Mouse (Mus musculus) CH12.LX (cell line): ENCODE measurements around the gene Lgi1. TPM values are rescaled to one million over a fixed set of nuclear protein-coding genes. Genes with fewer than 3 reads are reported as not detected.

Experiments used
- DNase-seq: peaks from one replicate; pipeline ENCODE4 v3.0.0-alpha.2; 2013; ENCODE audit errors: extremely low read depth
- H3K27ac ChIP-seq: 2 replicates; pipeline ENCODE4 v1.5.1; 2012; ENCODE audit warnings: low read depth, mild to moderate bottlenecking, control low read depth, moderate library complexity; ENCODE audit not compliant: insufficient read depth
- H3K27me3 ChIP-seq: replicated peaks from 2 replicates; pipeline ENCODE3; 2012; ENCODE audit warnings: inconsistent platforms
- H3K36me3 ChIP-seq, 2 experiments: replicated peaks in 1 of 2; 2 replicates each; pipeline versions ENCODE3 to v1.6.1; 2012; ENCODE audit warnings: inconsistent platforms in 1 of 2, low read length in 1 of 2, mild to moderate bottlenecking in 1 of 2, mixed read lengths in 1 of 2, moderate library complexity in 1 of 2; ENCODE audit not compliant: control insufficient read depth in 1 of 2, insufficient read depth in 1 of 2
- H3K4me1 ChIP-seq, 2 experiments: 2 replicates each; pipeline ENCODE4 v1.6.1; 2012; ENCODE audit warnings: inconsistent platforms in 1 of 2, moderate library complexity in 1 of 2; ENCODE audit not compliant: insufficient read depth in 2 of 2, control insufficient read depth in 1 of 2
- H3K4me2 ChIP-seq: 2 replicates; pipeline ENCODE4 v1.6.1; 2012; ENCODE audit warnings: low read depth, mild to moderate bottlenecking, control low read depth; ENCODE audit not compliant: poor library complexity, insufficient read depth, severe bottlenecking
- H3K4me3 ChIP-seq, 3 experiments: fragments of 150-350 bp in 1 of 3; sonication (generic) in 1 of 3; replicated peaks in 1 of 3; 2 replicates each; pipeline versions ENCODE3 to v1.5.1; 2011 to 2012; ENCODE audit warnings: low read depth in 2 of 3, low read length in 2 of 3, mild to moderate bottlenecking in 2 of 3, moderate library complexity in 2 of 3, control low read depth in 1 of 3, improper control_type of control experiment in 1 of 3, inconsistent platforms in 1 of 3, mixed read lengths in 1 of 3; ENCODE audit not compliant: poor library complexity in 1 of 3
- H3K79me2 ChIP-seq: replicated peaks from 2 replicates; pipeline ENCODE4 v1.6.1; 2012; ENCODE audit warnings: mild to moderate bottlenecking, moderate library complexity; ENCODE audit not compliant: control insufficient read depth, poor library complexity, insufficient read depth, severe bottlenecking; ENCODE audit errors: extremely low read depth
- H3K9ac ChIP-seq: 2 replicates; pipeline ENCODE4 v1.6.1; 2012; ENCODE audit warnings: low read depth, mild to moderate bottlenecking, control low read depth, moderate library complexity; ENCODE audit not compliant: insufficient read depth
- H3K9me3 ChIP-seq: replicated peaks from 2 replicates; pipeline ENCODE3; 2012; ENCODE audit warnings: low read length, inconsistent platforms, mixed read lengths
- BHLHE40 ChIP-seq: IDR thresholded peaks from 2 replicates; pipeline ENCODE4 v1.6.1; 2011; ENCODE audit warnings: mild to moderate bottlenecking, low read depth, low read length, improper control_type of control experiment
- CTCF ChIP-seq, 2 experiments: IDR thresholded peaks in 1 of 2; conservative IDR thresholded peaks in 1 of 2; 2 replicates each; pipeline ENCODE4 v1.5.1; 2011 to 2012; ENCODE audit warnings: low read depth in 2 of 2, low read length in 2 of 2, improper control_type of control experiment in 1 of 2, inconsistent platforms in 1 of 2, mild to moderate bottlenecking in 1 of 2, moderate library complexity in 1 of 2
- E2F4 ChIP-seq: IDR thresholded peaks from 2 replicates; pipeline ENCODE4 v1.6.1; 2011; ENCODE audit warnings: low read depth, low read length, improper control_type of control experiment; ENCODE audit not compliant: insufficient replicate concordance
- ELF1 ChIP-seq: IDR thresholded peaks from 2 replicates; pipeline ENCODE4 v1.6.1; 2014; ENCODE audit warnings: low read depth, mild to moderate bottlenecking, inconsistent platforms, low read length, improper control_type of control experiment
- HCFC1 ChIP-seq: IDR thresholded peaks from 2 replicates; pipeline ENCODE4 v1.6.1; 2012; ENCODE audit warnings: low read depth, mild to moderate bottlenecking, inconsistent platforms, low read length, improper control_type of control experiment
- IRF4 ChIP-seq: IDR thresholded peaks from 2 replicates; pipeline ENCODE4 v1.6.1; 2014; ENCODE audit warnings: low read depth, mild to moderate bottlenecking, inconsistent platforms, low read length, improper control_type of control experiment
- JUN ChIP-seq: IDR thresholded peaks from 2 replicates; pipeline ENCODE4 v1.6.1; 2011; ENCODE audit warnings: low read depth, mild to moderate bottlenecking, low read length, improper control_type of control experiment, moderate library complexity; ENCODE audit not compliant: insufficient read depth
- MAFK ChIP-seq: IDR thresholded peaks from 2 replicates; pipeline ENCODE4 v1.6.1; 2011; ENCODE audit warnings: low read length, improper control_type of control experiment; ENCODE audit not compliant: insufficient replicate concordance
- MAZ ChIP-seq: IDR thresholded peaks from 2 replicates; pipeline ENCODE4 v1.6.1; 2012; ENCODE audit warnings: low read depth, mild to moderate bottlenecking, inconsistent platforms, low read length, improper control_type of control experiment, moderate library complexity
- MXI1 ChIP-seq: IDR thresholded peaks from 2 replicates; pipeline ENCODE4 v1.6.1; 2011; ENCODE audit warnings: mild to moderate bottlenecking, low read depth, low read length, improper control_type of control experiment
- POLR2AphosphoS2 ChIP-seq: IDR thresholded peaks from 2 replicates; pipeline ENCODE4 v1.6.1; 2011; ENCODE audit warnings: low read depth, low read length, improper control_type of control experiment
- RAD21 ChIP-seq: IDR thresholded peaks from 2 replicates; pipeline ENCODE4 v1.6.1; 2011; ENCODE audit warnings: low read depth, mild to moderate bottlenecking, low read length, improper control_type of control experiment, moderate library complexity
- TBP ChIP-seq: conservative IDR thresholded peaks from 2 replicates; pipeline ENCODE4 v1.6.1; 2011; ENCODE audit warnings: low read depth, low read length, improper control_type of control experiment
- ZMIZ1 ChIP-seq: IDR thresholded peaks from 2 replicates; pipeline ENCODE4 v1.6.1; 2012; ENCODE audit warnings: low read depth, mild to moderate bottlenecking, inconsistent platforms, low read length, improper control_type of control experiment
- ZNF384 ChIP-seq: IDR thresholded peaks from 2 replicates; pipeline ENCODE4 v1.6.1; 2012; ENCODE audit warnings: low read depth, low read length, improper control_type of control experiment, inconsistent platforms
- dilution Hi-C: fragments of 300-500 bp; cut with MboI; formaldehyde crosslinking; loops from 2 replicates; pipeline ENCODE4 v1.14.3; 2020; ENCODE audit warnings: low sequenced_read_pairs; ENCODE audit not compliant: extremely low pct_unique_long_range_greater_than_20kb, extremely low pct_ligation_motif_present
- in situ Hi-C: fragments of 300-500 bp; cut with MboI; formaldehyde crosslinking; loops from 3 replicates; pipeline ENCODE4 v1.14.3; 2019; ENCODE audit warnings: low sequenced_read_pairs, low pct_ligation_motif_present, low pct_unique_long_range_greater_than_20kb, mixed read lengths
- polyA plus RNA-seq: library from polyadenylated mRNA; unstranded; fragments of >175 nt; gene quantifications from 2 replicates; pipeline ENCODE4 v1.2.1, GENCODE M21; 2012; ENCODE audit warnings: low read depth; ENCODE audit not compliant: insufficient read length
- total RNA-seq, 2 experiments: library from RNA; depleted of rRNA; stranded (reverse); fragments of 300-350 nt in 1 of 2; fragments of >200 nt in 1 of 2; gene quantifications; 2 replicates each; pipeline ENCODE4 v1.2.3; 2012 to 2014

The Lgi1 gene
- total and polyA plus RNA-seq, 3 experiments: 0.20 TPM; not detected in 2

- Histone ChIP-seq H3K27me3 (no peaks in the 10 kb centered on the region), H3K4me2 (0 out of 2 replicates have a peak overlapping the region, but pooled peaks have one; percentile 36), H3K79me2 (no peaks in the 10 kb centered on the region), H3K4me1 (peaks cover 0 to 21% of the 10 kb centered on the region in 2 experiments; a peak in 2 of 4 replicates), H3K9ac (no peak overlapping the region), H3K27ac (no peak overlapping the region), H3K9me3 (no peaks in the 10 kb centered on the region)
- DNase-seq: no peak
- dilution Hi-C loops: no loop called here
- TF ChIP-seq BHLHE40: no peak
- TF ChIP-seq CTCF (conservative IDR thresholded peaks at IDR 0.05 in 1 of 2, IDR thresholded peaks at IDR 0.05 in 1 of 2; ENCODE audit: low read depth in 2 of 2, low read length in 2 of 2): no peak
- TF ChIP-seq, all 38 proteins: peak for 0
- Histone ChIP-seq H3K4me3 (no peak overlapping the region), H3K36me3 (no peaks in the 10 kb centered on the region)
- in situ Hi-C loops: no loop called here
Observed at GRCm38 (mm10) chr19:38267469-38267868, 3.1 kb downstream of the Lgi1 start.

GRCm38 (mm10) chr19:38271071-38271470, 6.7 kb downstream of the Lgi1 start:
- dilution Hi-C loops: no loop called here
- H3K9me3 ChIP-seq: no peaks in the 10 kb centered on the region
- no peaks in the 10 kb centered on the region for H3K79me2 ChIP-seq
- H3K27me3 ChIP-seq: no peaks in the 10 kb centered on the region
- no peak for DNase-seq
- no peak overlapping the region for H3K9ac ChIP-seq
- H3K4me1 ChIP-seq: peaks cover 0 to 6% of the 10 kb centered on the region in 2 experiments; a peak in 2 of 4 replicates
- H3K36me3 ChIP-seq: no peaks in the 10 kb centered on the region
- in situ Hi-C loops: no loop called here
- H3K4me2 ChIP-seq: no peak overlapping the region
- H3K27ac ChIP-seq: no peak overlapping the region
- no peak overlapping the region for H3K4me3 ChIP-seq
- TF ChIP-seq TBP: no peak
- no peak for TF ChIP-seq IRF4
- TF ChIP-seq POLR2AphosphoS2: no peak
- TF ChIP-seq ZNF384: no peak
- no peak for TF ChIP-seq ELF1
- no peak for TF ChIP-seq MAZ
- no peak for TF ChIP-seq RAD21
- TF ChIP-seq ZMIZ1: no peak
- TF ChIP-seq E2F4: no peak
- no peak for TF ChIP-seq MAFK
- TF ChIP-seq JUN: no peak
- no peak for TF ChIP-seq HCFC1

GRCm38 (mm10) chr19:38273820-38274219, 9.5 kb downstream of the Lgi1 start:
- H3K4me3 ChIP-seq: no peak overlapping the region
- TF ChIP-seq ELF1 (no peak), MXI1 (no peak)
- H3K27me3 ChIP-seq: no peaks in the 10 kb centered on the region

More at GRCm38 (mm10) chr19:38273820-38274219, 9.5 kb downstream of the Lgi1 start:
- H3K4me1 ChIP-seq: peaks cover 0 to 4% of the 10 kb centered on the region in 2 experiments; a peak in 1 of 4 replicates
- no peaks in the 10 kb centered on the region for H3K79me2 ChIP-seq
- no peak overlapping the region for H3K27ac ChIP-seq
- no peaks in the 10 kb centered on the region for H3K9me3 ChIP-seq
- no peaks in the 10 kb centered on the region for H3K36me3 ChIP-seq
- no peak for DNase-seq
- in situ Hi-C loops: no loop called here
- H3K9ac ChIP-seq: no peak overlapping the region
- H3K4me2 ChIP-seq: no peak overlapping the region
- dilution Hi-C loops: no loop called here
